Mouse (Mus musculus): Measurements from ENCODE around the gene Il1r2. TPM values are rescaled to one million over a fixed set of nuclear protein-coding genes. Genes with fewer than 3 reads are reported as not detected.

Il1r2 gene
- polyA plus RNA-seq, 1 experiment from 2014 or later, result 0.63 TPM

GRCm38 (mm10) chr1:40095585-40095984 is 21.7 kb downstream of the Il1r2 start:
- WGBS, result 20% methylated on average over 1 of the region's 1 CpGs
- Histone ChIP-seq H3K4me3 (replicated peaks) (no peak overlapping the region), H3K27me3 (no peaks in the 10 kb centered on the region), H3K27ac (no peak overlapping the region), H3K36me3 (no peaks in the 10 kb centered on the region), H3K9ac (replicated peaks) (no peak overlapping the region), H3K4me2 (no peak overlapping the region), H3K9me3 (no peaks in the 10 kb centered on the region), H3K4me1 (replicated peaks) (no peaks in the 10 kb centered on the region)
- ATAC-seq (ENCODE audit: insufficient number of reproducible peaks, insufficient read depth, low FRiP score, low TSS enrichment, low read depth), result no peak

- H3K4me2 ChIP-seq, result no peak overlapping the region
Measured at GRCm38 (mm10) chr1:40106306-40106705, 32.4 kb downstream of the Il1r2 start.

DNA sequence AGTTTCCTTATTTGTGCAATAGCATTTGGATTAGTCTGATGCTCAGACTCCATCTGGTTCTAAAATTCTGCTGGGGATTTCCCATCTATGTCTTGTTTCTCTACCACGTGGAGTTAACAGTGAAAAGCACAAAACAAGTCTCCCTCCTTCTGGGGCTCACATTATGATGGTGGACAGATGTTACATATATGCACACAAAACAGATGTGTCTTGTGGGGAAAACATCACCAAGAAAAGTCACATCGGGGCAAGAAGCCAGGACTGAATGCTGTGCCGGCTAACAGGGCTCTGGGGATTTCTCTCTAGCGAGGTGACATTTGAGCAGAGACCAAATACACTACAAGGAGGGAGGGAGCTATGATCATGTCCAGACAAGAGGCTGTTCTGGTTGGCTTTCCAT is 32.8 kb downstream of the Il1r2 start:
- no peak overlapping the region for H3K9ac ChIP-seq (replicated peaks)
- no peak overlapping the region for H3K4me3 ChIP-seq (replicated peaks)
- H3K27ac ChIP-seq, result no peak overlapping the region
- 41% methylated on average over 4 of the region's 4 CpGs for WGBS
- no peaks in the 10 kb centered on the region for H3K36me3 ChIP-seq
- H3K27me3 ChIP-seq, result no peaks in the 10 kb centered on the region
- H3K4me2 ChIP-seq, result no peak overlapping the region
- no peak for ATAC-seq (ENCODE audit: insufficient number of reproducible peaks, insufficient read depth, low FRiP score, low TSS enrichment, low read depth)
- no peaks in the 10 kb centered on the region for H3K9me3 ChIP-seq
- peaks cover 12% of the 10 kb centered on the region; the same call in 1 of the 2 replicates for H3K4me1 ChIP-seq (replicated peaks)

More at GRCm38 (mm10) chr1:40106306-40106705, 32.4 kb downstream of the Il1r2 start:
- H3K27ac ChIP-seq, result no peak overlapping the region
- H3K36me3 ChIP-seq, result no peaks in the 10 kb centered on the region
- no peak overlapping the region for H3K4me3 ChIP-seq (replicated peaks)
- H3K27me3 ChIP-seq, result no peaks in the 10 kb centered on the region
- WGBS, result 83% methylated on average over 4 of the region's 4 CpGs
- no peaks in the 10 kb centered on the region for H3K9me3 ChIP-seq
- ATAC-seq (ENCODE audit: insufficient number of reproducible peaks, insufficient read depth, low FRiP score, low TSS enrichment, low read depth), result no peak; the same call in 1 of the 2 replicates
- H3K9ac ChIP-seq (replicated peaks), result no peak overlapping the region
- peaks cover 14% of the 10 kb centered on the region; the same call in 1 of the 2 replicates for H3K4me1 ChIP-seq (replicated peaks)

GRCm38 (mm10) chr1:40107971-40108749 is 34.3 kb downstream of the Il1r2 start:
- Histone ChIP-seq H3K36me3 (no peaks in the 10 kb centered on the region), H3K4me3 (replicated peaks) (no peak overlapping the region), H3K4me2 (no peak overlapping the region), H3K27me3 (no peaks in the 10 kb centered on the region), H3K27ac (no peak overlapping the region), H3K9me3 (no peaks in the 10 kb centered on the region), H3K4me1 (replicated peaks) (peaks cover 11% of the 10 kb centered on the region; the same call in 1 of the 2 replicates), H3K9ac (replicated peaks) (no peak overlapping the region)
- ATAC-seq (ENCODE audit: insufficient number of reproducible peaks, insufficient read depth, low FRiP score, low TSS enrichment, low read depth), result no peak
- WGBS, result 82% methylated on average over 5 of the region's 5 CpGs

- Histone ChIP-seq H3K4me1 (replicated peaks) (peaks cover 11% of the 10 kb centered on the region; the same call in 1 of the 2 replicates), H3K4me2 (no peak overlapping the region), H3K9ac (replicated peaks) (no peak overlapping the region), H3K9me3 (no peaks in the 10 kb centered on the region), H3K27ac (no peak overlapping the region), H3K27me3 (no peaks in the 10 kb centered on the region), H3K4me3 (replicated peaks) (no peak overlapping the region), H3K36me3 (no peaks in the 10 kb centered on the region)
- 59% methylated on average over 6 of the region's 6 CpGs for WGBS
- no peak for ATAC-seq (ENCODE audit: insufficient number of reproducible peaks, insufficient read depth, low FRiP score, low TSS enrichment, low read depth)
Measured at GRCm38 (mm10) chr1:40109736-40110135, 35.9 kb downstream of the Il1r2 start.

GRCm38 (mm10) chr1:40115271-40115670 is 41.4 kb downstream of the Il1r2 start:
- H3K4me2 ChIP-seq, result no peak overlapping the region
- H3K4me3 ChIP-seq (replicated peaks), result no peak overlapping the region
- H3K4me1 ChIP-seq (replicated peaks), result no peaks in the 10 kb centered on the region; the same call in 1 of the 2 replicates
- H3K36me3 ChIP-seq, result no peaks in the 10 kb centered on the region
- 46% methylated on average over 8 of the region's 8 CpGs for WGBS
- H3K27me3 ChIP-seq, result no peaks in the 10 kb centered on the region
- no peaks in the 10 kb centered on the region for H3K9me3 ChIP-seq
- no peak for ATAC-seq (ENCODE audit: insufficient number of reproducible peaks, insufficient read depth, low FRiP score, low TSS enrichment, low read depth)
- H3K9ac ChIP-seq (replicated peaks), result no peak overlapping the region
- no peak overlapping the region for H3K27ac ChIP-seq

- no peak overlapping the region for H3K27ac ChIP-seq
- H3K9ac ChIP-seq (replicated peaks), result no peak overlapping the region
- no peaks in the 10 kb centered on the region for H3K36me3 ChIP-seq
- H3K4me1 ChIP-seq (replicated peaks), result no peaks in the 10 kb centered on the region; the same call in 1 of the 2 replicates
- no peaks in the 10 kb centered on the region for H3K9me3 ChIP-seq
- WGBS, result 6% methylated on average over 7 of the region's 8 CpGs
- no peak overlapping the region; the same call in 1 of the 2 replicates for H3K4me2 ChIP-seq
- no peak overlapping the region for H3K4me3 ChIP-seq (replicated peaks)
- ATAC-seq (ENCODE audit: insufficient number of reproducible peaks, insufficient read depth, low FRiP score, low TSS enrichment, low read depth), result 0 out of 2 replicates have a peak, but pooled peaks have one; percentile 56
- no peaks in the 10 kb centered on the region for H3K27me3 ChIP-seq
Measured at GRCm38 (mm10) chr1:40116422-40116821, 42.5 kb downstream of the Il1r2 start.

DNA sequence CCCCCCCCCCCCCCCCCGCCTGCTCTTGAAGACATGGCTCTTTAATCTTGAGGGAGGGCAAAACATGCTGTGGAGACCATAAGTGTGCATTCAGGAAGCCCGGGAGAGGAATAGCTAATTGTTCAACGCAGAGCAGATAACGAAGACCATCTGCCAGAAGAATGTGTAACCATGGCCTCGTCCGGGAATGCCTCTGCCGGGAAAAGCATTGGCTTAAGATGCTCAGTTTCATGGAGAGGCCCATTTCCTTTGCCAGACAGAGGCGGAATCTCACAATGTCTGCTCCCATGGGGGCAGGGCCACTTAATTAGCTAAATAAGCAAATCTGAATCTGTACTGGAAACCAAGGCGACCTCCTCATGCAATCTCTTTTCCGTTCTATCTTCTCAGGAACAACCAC is 43.7 kb downstream of the Il1r2 start:
- 31% methylated on average over 9 of the region's 10 CpGs for WGBS
- Histone ChIP-seq H3K27ac (no peak overlapping the region), H3K4me2 (no peak overlapping the region), H3K9me3 (no peaks in the 10 kb centered on the region), H3K27me3 (no peaks in the 10 kb centered on the region), H3K4me1 (replicated peaks) (no peaks in the 10 kb centered on the region; the same call in 1 of the 2 replicates), H3K4me3 (replicated peaks) (no peak overlapping the region), H3K9ac (replicated peaks) (no peak overlapping the region), H3K36me3 (no peaks in the 10 kb centered on the region)
- ATAC-seq (ENCODE audit: insufficient number of reproducible peaks, insufficient read depth, low FRiP score, low TSS enrichment, low read depth), result no peak

DNA sequence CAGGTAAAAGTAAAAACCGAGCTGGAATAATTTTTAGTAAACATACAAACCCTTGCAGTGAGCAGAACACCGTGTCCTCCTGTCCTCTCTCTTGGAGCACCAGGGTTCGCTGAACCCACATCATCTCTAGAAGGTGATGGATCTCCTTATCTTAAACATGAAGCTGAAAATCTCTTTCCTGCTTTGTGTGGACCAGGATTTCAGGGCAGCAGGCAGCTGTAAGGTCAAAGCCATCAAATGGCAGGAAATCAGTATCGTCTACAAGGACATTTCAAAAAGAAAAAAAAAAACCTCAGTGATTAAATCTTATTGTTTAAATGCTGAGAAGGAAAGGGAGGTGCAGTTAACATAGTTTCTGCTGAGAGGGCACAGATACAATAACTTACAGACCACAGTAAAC is 50.4 kb downstream of the Il1r2 start:
- Histone ChIP-seq H3K27ac (no peak overlapping the region), H3K4me2 (no peak overlapping the region), H3K4me1 (replicated peaks) (no peaks in the 10 kb centered on the region), H3K36me3 (no peaks in the 10 kb centered on the region), H3K9ac (replicated peaks) (no peak overlapping the region), H3K4me3 (replicated peaks) (no peak overlapping the region), H3K27me3 (no peaks in the 10 kb centered on the region), H3K9me3 (no peaks in the 10 kb centered on the region)
- no peak for ATAC-seq (ENCODE audit: insufficient number of reproducible peaks, insufficient read depth, low FRiP score, low TSS enrichment, low read depth)
- WGBS, result 81% methylated on average over 4 of the region's 4 CpGs

- no peak overlapping the region for H3K27ac ChIP-seq
- WGBS, result 68% methylated on average over 4 of the region's 4 CpGs
- ATAC-seq (ENCODE audit: insufficient number of reproducible peaks, insufficient read depth, low FRiP score, low TSS enrichment, low read depth), result no peak
Measured at GRCm38 (mm10) chr1:40128481-40128880, 54.6 kb downstream of the Il1r2 start.

DNA sequence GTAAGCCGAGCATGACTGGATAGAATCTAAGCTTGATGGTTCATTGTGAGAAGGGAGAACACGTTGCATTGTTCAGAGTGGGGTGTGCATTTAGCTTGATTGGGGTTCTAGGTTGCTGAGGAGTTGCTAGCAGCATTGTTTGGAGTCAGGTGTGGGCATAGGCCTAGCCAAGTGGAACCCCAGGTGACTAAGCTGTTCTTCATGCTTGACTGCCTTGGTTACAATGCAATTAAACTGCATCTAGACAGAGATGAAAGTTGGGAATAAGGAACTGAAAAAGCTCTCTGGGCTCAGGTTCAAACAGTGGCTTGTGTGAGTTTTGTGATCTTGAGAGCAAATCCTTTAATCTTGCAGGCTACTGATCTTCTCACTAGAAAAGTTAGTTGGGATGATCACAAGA is 55.4 kb downstream of the Il1r2 start:
- ATAC-seq (ENCODE audit: insufficient number of reproducible peaks, insufficient read depth, low FRiP score, low TSS enrichment, low read depth), result no peak
- H3K9ac ChIP-seq (replicated peaks), result no peak overlapping the region
- no peak overlapping the region for H3K27ac ChIP-seq
- 68% methylated on average over 2 of the region's 2 CpGs for WGBS
- no peaks in the 10 kb centered on the region for H3K4me1 ChIP-seq (replicated peaks)
- H3K36me3 ChIP-seq, result no peaks in the 10 kb centered on the region
- no peak overlapping the region for H3K4me2 ChIP-seq
- no peak overlapping the region for H3K4me3 ChIP-seq (replicated peaks)
- no peaks in the 10 kb centered on the region for H3K9me3 ChIP-seq
- no peaks in the 10 kb centered on the region for H3K27me3 ChIP-seq

More at GRCm38 (mm10) chr1:40128481-40128880, 54.6 kb downstream of the Il1r2 start:
- H3K4me3 ChIP-seq (replicated peaks), result no peak overlapping the region
- H3K4me1 ChIP-seq (replicated peaks), result no peaks in the 10 kb centered on the region
- no peaks in the 10 kb centered on the region for H3K36me3 ChIP-seq
- H3K27me3 ChIP-seq, result no peaks in the 10 kb centered on the region
- no peak overlapping the region for H3K4me2 ChIP-seq
- H3K9ac ChIP-seq (replicated peaks), result no peak overlapping the region
- H3K9me3 ChIP-seq, result no peaks in the 10 kb centered on the region

- WGBS, result 38% methylated on average over 1 of the region's 1 CpGs
- no peak for ATAC-seq (ENCODE audit: insufficient number of reproducible peaks, insufficient read depth, low FRiP score, low TSS enrichment, low read depth)
- no peak overlapping the region for H3K4me3 ChIP-seq (replicated peaks)
- H3K9ac ChIP-seq (replicated peaks), result no peak overlapping the region
- no peaks in the 10 kb centered on the region for H3K36me3 ChIP-seq
- H3K4me1 ChIP-seq (replicated peaks), result no peaks in the 10 kb centered on the region
- no peak overlapping the region for H3K4me2 ChIP-seq
- H3K9me3 ChIP-seq, result no peaks in the 10 kb centered on the region
- no peaks in the 10 kb centered on the region for H3K27me3 ChIP-seq
- H3K27ac ChIP-seq, result no peak overlapping the region
Measured at GRCm38 (mm10) chr1:40131631-40132030, 57.8 kb downstream of the Il1r2 start.
